Mouse (Mus musculus) testis, adult 2 months (tissue): ENCODE measurements around the gene Gabbr1.

Source experiments
- CTCF ChIP-seq: fragments of 200-500 bp; IDR thresholded peaks from 2 replicates; pipeline ENCODE4 v1.5.1; 2012; ENCODE audit warnings: low read depth, mild to moderate bottlenecking, inconsistent platforms, low read length, moderate library complexity; ENCODE audit not compliant: control insufficient read depth, insufficient read depth, insufficient replicate concordance
- POLR2A ChIP-seq: fragments of 200-500 bp; IDR thresholded peaks from 2 replicates; pipeline ENCODE4 v1.6.1; 2012; ENCODE audit warnings: low read depth, mild to moderate bottlenecking, inconsistent platforms, low read length, moderate library complexity; ENCODE audit not compliant: control insufficient read depth

DNA sequence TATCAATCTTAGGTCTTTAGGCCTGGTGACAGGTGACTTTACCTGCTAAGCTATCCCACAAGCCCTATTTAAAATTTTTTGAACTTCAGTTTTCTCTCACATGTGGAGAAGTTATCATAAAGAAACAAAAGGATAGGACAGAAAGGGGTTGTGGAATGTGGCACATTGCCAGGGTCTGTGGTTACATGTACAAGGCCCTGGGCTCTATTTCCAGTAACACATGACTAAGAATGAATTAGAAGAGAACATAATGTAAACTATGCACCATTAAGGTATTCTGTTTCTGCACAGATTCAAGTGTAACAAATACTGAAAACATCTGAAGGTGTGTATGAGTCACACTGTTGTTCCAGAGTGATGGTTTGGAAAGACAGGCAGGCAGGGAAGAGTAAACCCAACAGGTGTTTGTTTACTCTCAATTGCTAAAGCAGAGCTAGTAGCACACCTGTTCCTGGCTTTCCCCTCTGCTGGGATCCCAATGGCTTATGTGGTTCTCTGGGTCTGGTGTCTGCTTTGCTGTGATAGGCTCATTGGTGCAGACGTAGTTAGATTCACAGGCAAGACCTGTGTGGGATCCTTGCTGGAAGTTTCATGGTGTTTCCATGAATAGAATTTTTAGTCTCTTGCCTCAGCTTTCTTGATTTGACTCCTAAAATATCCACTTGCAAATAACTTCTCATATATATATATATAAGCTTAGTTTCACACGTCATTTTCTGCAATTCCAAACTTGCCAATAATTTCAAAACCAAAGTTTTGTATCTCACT lies 6.5 kb upstream of the Gabbr1 start:
- no peak for TF ChIP-seq CTCF
- no peak for TF ChIP-seq POLR2A
